Mouse (Mus musculus): ENCODE measurements around the gene Zfp740. TPM values are rescaled to one million over a fixed set of nuclear protein-coding genes. Genes with fewer than 3 reads are reported as not detected.
A peak's percentile ranks its signal among the peaks of the same experiment; 100 is the strongest.

Gene Zfp740
- polyA plus RNA-seq, 1 experiment from 2014 or later, result 62.7 TPM

DNA sequence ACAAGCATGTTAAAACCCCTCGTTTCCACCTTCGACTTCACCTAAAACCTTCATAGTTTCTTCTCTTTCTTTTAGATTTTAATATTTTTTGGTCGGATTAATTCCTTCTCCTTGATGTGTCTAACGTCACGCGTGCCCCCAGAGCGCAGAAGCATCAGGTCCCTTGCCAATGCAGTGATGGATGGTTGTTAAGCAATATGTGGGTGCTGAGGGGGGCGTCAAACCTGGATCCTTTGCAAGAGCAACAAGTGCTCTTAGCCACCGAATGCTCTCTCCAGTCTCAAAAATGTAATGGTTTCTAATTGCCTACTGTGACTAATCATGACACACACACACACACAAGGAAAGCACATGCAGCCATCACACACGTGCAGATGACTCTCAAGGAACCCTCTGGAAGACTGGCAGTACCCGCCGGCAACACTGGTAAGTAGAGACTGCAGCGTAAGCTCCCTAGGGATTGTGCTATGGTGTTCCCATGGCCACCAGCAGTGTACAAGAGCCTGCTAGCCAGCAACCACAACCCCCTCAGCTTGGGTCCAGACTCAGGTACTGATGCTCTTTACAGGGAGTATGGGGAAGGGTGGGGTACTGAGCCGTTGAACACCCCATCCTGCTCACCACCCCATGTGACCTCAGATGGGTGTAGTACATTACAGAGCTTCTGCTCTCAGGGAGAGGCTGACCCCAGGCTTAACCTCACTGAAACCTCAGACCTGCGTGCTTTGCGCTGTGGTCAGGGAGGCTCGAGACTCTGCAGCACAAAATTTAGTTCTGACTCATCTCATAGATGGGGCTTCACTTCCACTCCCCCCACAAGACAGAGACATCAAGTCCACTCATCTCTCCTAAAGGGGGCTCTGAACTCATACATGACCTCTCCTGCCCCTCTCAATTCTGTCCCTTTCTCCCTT lies 27.6 kb downstream of the Zfp740 start:
- Histone ChIP-seq H3K4me3 (replicated peaks) (no peak overlapping the region), H3K4me2 (replicated peaks) (no peak overlapping the region), H3K36me3 (peaks cover 20% of the 10 kb centered on the region), H3K4me1 (peaks cover 27% of the 10 kb centered on the region), H3K27ac (replicated peaks) (no peak overlapping the region; the same call in 1 of the 2 replicates), H3K27me3 (no peaks in the 10 kb centered on the region), H3K9me3 (replicated peaks) (no peaks in the 10 kb centered on the region), H3K9ac (no peak overlapping the region)
- ATAC-seq (ENCODE audit: insufficient number of reproducible peaks, low FRiP score, low TSS enrichment, low read depth), result 0 out of 2 replicates have a peak, but pooled peaks have one; percentile 22
- 68% methylated on average over 17 of the region's 17 CpGs for WGBS

DNA sequence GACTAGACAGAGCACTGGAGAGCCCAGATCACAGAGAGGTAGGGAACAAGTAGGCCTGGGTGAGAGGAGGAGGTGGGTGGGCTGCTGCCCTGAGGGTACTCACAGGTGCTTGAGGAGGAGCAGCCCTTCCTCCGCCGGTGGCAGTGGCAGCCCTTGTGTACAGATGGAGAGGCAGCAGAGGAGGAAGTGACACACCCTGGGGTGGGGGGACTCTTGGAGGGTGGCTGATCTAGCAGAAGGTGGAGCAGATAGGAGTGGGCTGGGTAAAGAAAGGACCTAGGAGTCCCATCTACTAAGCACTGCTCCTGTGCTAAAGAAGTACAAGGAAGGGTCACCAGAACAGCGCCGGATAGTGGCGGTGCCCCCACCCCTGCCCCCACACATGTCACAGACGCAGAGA lies 28.7 kb downstream of the Zfp740 start, which contains the start of gene Itgb7:
Gene Itgb7 (minus strand): TSS at position 197 of the 400 bp plus-strand sequence.
- Histone ChIP-seq H3K9me3 (replicated peaks) (no peaks in the 10 kb centered on the region), H3K4me3 (replicated peaks) (no peak within 1 kb of the TSS), H3K4me2 (replicated peaks) (no peak within 1 kb of the TSS), H3K4me1 (peaks cover 32% of the 10 kb centered on the region), H3K27ac (replicated peaks) (peak within 1 kb of the TSS; percentile 51), H3K27me3 (no peaks in the 10 kb centered on the region), H3K36me3 (peaks cover 30% of the 10 kb centered on the region), H3K9ac (no peak within 1 kb of the TSS)
- 39% methylated on average over 6 of the region's 6 CpGs for WGBS
- no peak for ATAC-seq (ENCODE audit: insufficient number of reproducible peaks, low FRiP score, low TSS enrichment, low read depth)

DNA sequence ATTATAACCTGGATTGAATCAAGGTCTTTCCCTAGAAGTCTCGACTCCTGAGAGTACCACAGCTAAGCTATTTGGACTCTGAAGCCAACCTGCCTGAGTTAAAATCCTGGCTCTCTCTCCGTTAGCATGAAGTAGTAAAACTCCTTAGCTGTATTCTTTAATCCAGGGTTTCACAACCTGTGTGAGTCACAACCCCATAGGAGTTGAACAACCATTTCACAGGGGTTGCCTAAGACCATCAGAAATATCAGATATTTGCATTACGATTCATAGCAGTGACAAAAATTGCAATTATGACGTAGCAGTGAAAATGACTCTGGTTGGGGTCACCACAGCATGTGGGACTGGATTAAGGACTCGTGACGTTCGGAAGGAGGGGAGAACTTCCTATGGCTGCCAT lies 29.7 kb downstream of the Zfp740 start:
- peaks cover 32% of the 10 kb centered on the region for H3K4me1 ChIP-seq
- no peaks in the 10 kb centered on the region for H3K27me3 ChIP-seq
- no peak overlapping the region for H3K9ac ChIP-seq
- 66% methylated on average over 7 of the region's 7 CpGs for WGBS
- H3K4me2 ChIP-seq (replicated peaks), result no peak overlapping the region
- H3K4me3 ChIP-seq (replicated peaks), result no peak overlapping the region
- ATAC-seq (ENCODE audit: insufficient number of reproducible peaks, low FRiP score, low TSS enrichment, low read depth), result no peak
- peaks cover 39% of the 10 kb centered on the region for H3K36me3 ChIP-seq
- no peak overlapping the region; the same call in 1 of the 2 replicates for H3K27ac ChIP-seq (replicated peaks)
- no peaks in the 10 kb centered on the region for H3K9me3 ChIP-seq (replicated peaks)

DNA sequence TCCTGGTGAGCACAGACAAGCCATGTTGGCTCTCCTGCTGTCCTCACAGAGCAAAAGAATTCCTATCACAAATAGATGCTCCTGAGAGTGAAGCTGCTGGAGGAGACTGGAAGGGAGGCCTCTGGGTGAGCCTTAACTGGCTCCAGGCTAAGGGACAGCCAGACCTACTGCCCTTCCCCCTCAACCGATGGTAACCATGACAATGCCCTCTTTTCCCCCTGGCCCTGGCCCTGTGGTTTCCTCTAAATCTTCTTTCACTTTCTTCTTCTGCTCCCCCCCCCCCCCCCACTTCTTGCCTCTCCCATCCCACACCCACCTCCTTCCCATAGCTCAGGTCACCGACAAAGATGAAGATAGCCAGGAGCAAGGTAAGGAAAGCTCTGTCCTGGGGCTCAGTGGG lies 30.8 kb downstream of the Zfp740 start:
- H3K36me3 ChIP-seq, result peaks cover 49% of the 10 kb centered on the region
- H3K4me2 ChIP-seq (replicated peaks), result no peak overlapping the region
- peaks cover 32% of the 10 kb centered on the region for H3K4me1 ChIP-seq
- H3K9me3 ChIP-seq (replicated peaks), result no peaks in the 10 kb centered on the region
- no peak for ATAC-seq (ENCODE audit: insufficient number of reproducible peaks, low FRiP score, low TSS enrichment, low read depth)
- 10% methylated on average over 2 of the region's 2 CpGs for WGBS
- no peak overlapping the region for H3K4me3 ChIP-seq (replicated peaks)
- H3K27me3 ChIP-seq, result no peaks in the 10 kb centered on the region
- 0 out of 2 replicates have a peak overlapping the region, but pooled peaks have one; percentile 59 for H3K27ac ChIP-seq (replicated peaks)
- no peak overlapping the region for H3K9ac ChIP-seq

DNA sequence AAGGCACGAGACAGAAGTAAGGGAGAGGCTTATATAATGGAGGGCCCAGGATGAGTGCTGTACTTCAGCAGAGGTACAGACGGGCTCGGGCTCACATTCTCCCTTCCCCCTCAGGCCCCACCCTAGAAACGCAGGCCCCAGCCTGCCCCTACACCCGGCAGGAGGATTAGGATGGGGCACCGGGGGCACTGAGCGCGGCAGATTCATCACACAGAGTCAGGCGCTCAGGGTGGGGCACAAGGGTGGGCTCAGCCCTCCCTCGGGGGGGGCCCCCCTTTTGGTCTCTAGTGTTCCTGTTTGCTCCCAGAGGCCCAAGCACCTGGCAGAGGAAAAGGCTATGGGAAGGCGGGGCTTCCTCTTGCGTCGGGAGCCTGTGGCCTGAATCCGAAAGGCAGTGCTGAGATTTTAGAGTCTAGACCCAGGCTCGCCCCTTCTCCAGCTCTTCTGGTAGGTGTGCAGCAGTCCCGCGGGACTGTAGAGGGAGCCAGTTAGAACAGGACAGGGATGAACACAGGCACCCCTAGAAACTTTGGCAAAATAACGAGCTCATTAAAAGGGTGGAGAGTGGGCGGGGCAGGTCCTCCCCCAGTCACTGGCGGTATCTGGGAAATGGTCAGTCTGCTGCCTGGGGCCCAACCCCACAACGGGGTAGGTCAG lies 32.5 kb downstream of the Zfp740 start:
- peak overlapping the region; percentile 59 for H3K27ac ChIP-seq (replicated peaks)
- WGBS, result 30% methylated on average over 21 of the region's 21 CpGs
- no peaks in the 10 kb centered on the region for H3K27me3 ChIP-seq
- peaks cover 32% of the 10 kb centered on the region for H3K4me1 ChIP-seq
- no peak overlapping the region for H3K4me2 ChIP-seq (replicated peaks)
- H3K4me3 ChIP-seq (replicated peaks), result no peak overlapping the region
- ATAC-seq (ENCODE audit: insufficient number of reproducible peaks, low FRiP score, low TSS enrichment, low read depth), result peak; percentile 63; the same call in 1 of the 2 replicates
- H3K9ac ChIP-seq, result no peak overlapping the region
- H3K9me3 ChIP-seq (replicated peaks), result no peaks in the 10 kb centered on the region
- H3K36me3 ChIP-seq, result peaks cover 63% of the 10 kb centered on the region

- Histone ChIP-seq H3K9ac (no peak overlapping the region), H3K4me3 (replicated peaks) (no peak overlapping the region), H3K4me1 (peaks cover 37% of the 10 kb centered on the region), H3K36me3 (peaks cover 74% of the 10 kb centered on the region), H3K27ac (replicated peaks) (no peak overlapping the region), H3K27me3 (no peaks in the 10 kb centered on the region), H3K9me3 (replicated peaks) (no peaks in the 10 kb centered on the region), H3K4me2 (replicated peaks) (no peak overlapping the region)
- 91% methylated on average over 14 of the region's 14 CpGs for WGBS
- no peak for ATAC-seq (ENCODE audit: insufficient number of reproducible peaks, low FRiP score, low TSS enrichment, low read depth)
Measured at GRCm38 (mm10) chr15:102238543-102239259, 35.7 kb downstream of the Zfp740 start.

DNA sequence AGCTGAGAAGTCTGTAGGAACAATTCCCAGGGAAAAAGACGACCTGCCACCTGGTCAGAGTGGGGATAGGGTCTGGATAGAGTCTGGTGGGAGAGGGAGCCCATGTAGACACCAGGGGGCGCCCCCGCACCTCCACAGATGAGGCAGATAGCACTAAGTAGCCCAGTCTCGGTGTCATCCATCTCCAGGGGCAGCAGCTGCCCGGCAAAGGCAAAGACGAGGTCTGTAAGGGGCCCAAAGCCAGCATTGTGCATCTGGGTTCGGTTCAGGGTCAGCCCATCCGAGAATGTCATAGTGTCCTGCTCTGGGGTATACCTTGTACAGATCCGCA lies 36.2 kb downstream of the Zfp740 start:
- no peak for ATAC-seq (ENCODE audit: insufficient number of reproducible peaks, low FRiP score, low TSS enrichment, low read depth)
- H3K4me3 ChIP-seq (replicated peaks), result no peak overlapping the region
- no peak overlapping the region for H3K4me2 ChIP-seq (replicated peaks)
- peaks cover 40% of the 10 kb centered on the region for H3K4me1 ChIP-seq
- H3K9me3 ChIP-seq (replicated peaks), result no peaks in the 10 kb centered on the region
- peaks cover 72% of the 10 kb centered on the region for H3K36me3 ChIP-seq
- H3K27ac ChIP-seq (replicated peaks), result no peak overlapping the region
- WGBS, result 13% methylated on average over 9 of the region's 9 CpGs
- H3K27me3 ChIP-seq, result no peaks in the 10 kb centered on the region
- no peak overlapping the region for H3K9ac ChIP-seq

GRCm38 (mm10) chr15:102239851-102240250 lies 36.8 kb downstream of the Zfp740 start:
- Histone ChIP-seq H3K4me1 (peaks cover 39% of the 10 kb centered on the region), H3K27ac (replicated peaks) (no peak overlapping the region)
- ATAC-seq (ENCODE audit: insufficient number of reproducible peaks, low FRiP score, low TSS enrichment, low read depth), result no peak

GRCm38 (mm10) chr15:102240607-102241006 lies 37.6 kb downstream of the Zfp740 start:
- Histone ChIP-seq H3K4me1 (peaks cover 39% of the 10 kb centered on the region), H3K27ac (replicated peaks) (0 out of 2 replicates have a peak overlapping the region, but pooled peaks have one; percentile 22), H3K4me2 (replicated peaks) (no peak overlapping the region), H3K9ac (no peak overlapping the region), H3K4me3 (replicated peaks) (no peak overlapping the region), H3K36me3 (peaks cover 58% of the 10 kb centered on the region), H3K9me3 (replicated peaks) (no peaks in the 10 kb centered on the region), H3K27me3 (no peaks in the 10 kb centered on the region)
- WGBS, result 60% methylated on average over 4 of the region's 4 CpGs
- no peak for ATAC-seq (ENCODE audit: insufficient number of reproducible peaks, low FRiP score, low TSS enrichment, low read depth)

More at GRCm38 (mm10) chr15:102239851-102240250, 36.8 kb downstream of the Zfp740 start:
- Histone ChIP-seq H3K9ac (no peak overlapping the region), H3K27me3 (no peaks in the 10 kb centered on the region), H3K4me3 (replicated peaks) (no peak overlapping the region), H3K9me3 (replicated peaks) (no peaks in the 10 kb centered on the region), H3K4me2 (replicated peaks) (no peak overlapping the region), H3K36me3 (peaks cover 66% of the 10 kb centered on the region)
- 77% methylated on average over 11 of the region's 11 CpGs for WGBS

DNA sequence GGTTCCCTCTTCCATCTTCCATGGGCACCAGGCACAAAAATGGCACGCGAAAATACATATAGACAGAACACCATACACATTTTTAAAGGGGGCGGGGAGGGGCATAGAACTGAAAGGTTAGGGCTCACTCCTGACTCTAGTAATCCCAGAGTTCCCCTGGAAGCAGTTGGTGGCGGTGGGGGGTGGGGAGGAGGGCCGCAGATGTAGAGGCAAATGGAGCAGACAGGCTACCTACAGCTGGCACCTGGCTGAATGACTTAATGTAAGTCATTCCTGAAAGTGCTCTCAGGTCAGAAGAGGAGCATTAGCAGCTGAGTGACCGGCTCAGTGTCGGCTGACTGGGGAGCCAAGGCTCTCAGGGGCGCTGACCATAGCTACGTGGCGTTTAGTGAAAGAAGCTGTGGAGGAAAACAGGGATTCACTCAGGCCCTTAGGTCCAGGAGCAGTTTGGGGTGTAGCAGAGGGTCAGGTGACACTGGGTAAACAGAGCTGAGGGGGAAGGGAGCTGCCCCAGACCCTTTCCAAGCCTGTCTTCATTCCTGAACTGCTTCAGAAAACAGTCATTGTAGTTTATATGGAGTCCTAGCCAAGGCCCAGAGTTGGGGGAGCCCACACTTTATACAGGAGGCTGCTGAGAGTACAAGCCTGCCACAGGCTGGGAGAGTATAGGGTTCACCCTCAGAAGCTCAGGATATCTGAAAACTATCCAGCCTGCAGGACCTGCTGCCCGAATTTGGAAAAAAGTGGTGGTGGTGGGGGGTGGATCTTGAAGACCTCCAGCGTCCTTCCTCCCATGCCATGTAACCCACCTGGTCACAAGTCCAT lies 39.6 kb downstream of the Zfp740 start:
- H3K4me1 ChIP-seq, result peaks cover 43% of the 10 kb centered on the region
- 41% methylated on average over 12 of the region's 12 CpGs for WGBS
- H3K27me3 ChIP-seq, result no peaks in the 10 kb centered on the region
- H3K36me3 ChIP-seq, result peaks cover 40% of the 10 kb centered on the region
- H3K9me3 ChIP-seq (replicated peaks), result no peaks in the 10 kb centered on the region
- peak overlapping the region; percentile 96 for H3K27ac ChIP-seq (replicated peaks)
- ATAC-seq (ENCODE audit: insufficient number of reproducible peaks, low FRiP score, low TSS enrichment, low read depth), result no peak
- peak overlapping the region; percentile 76 for H3K4me2 ChIP-seq (replicated peaks)
- H3K4me3 ChIP-seq (replicated peaks), result peak overlapping the region; percentile 50; the same call in 1 of the 2 replicates
- no peak overlapping the region for H3K9ac ChIP-seq

All from embryonic facial prominence, embryonic 15.5 days (tissue).